Mouse (Mus musculus) cerebellum, adult 11 months (tissue): ENCODE results near the gene Olfr1008.
"Not testable (repeated sequence)": the region's sequence is repeated elsewhere in the genome, so short reads cannot be mapped to it uniquely, and the experiment has no call there.

Source experiments
- DNase-seq: peaks from one replicate; pipeline ENCODE4 v3.0.0; 2022

Gene Olfr1008

GRCm38 (mm10) chr2:85689131-85689530, at the start of gene Olfr1008:
Gene Olfr1008 (plus strand): TSS chr2:85689431.
- no peak for DNase-seq

- DNase-seq: no peak
Observed at GRCm38 (mm10) chr2:85650604-85651003, 38.6 kb upstream of the Olfr1008 start, which contains the start of gene Olfr1002. Gene Olfr1002 (minus strand): TSS chr2:85650704.

GRCm38 (mm10) chr2:85664355-85664754, 24.9 kb upstream of the Olfr1008 start, which contains the start of gene Olfr154:
Gene Olfr154 (minus strand): TSS chr2:85664455.
- DNase-seq: not testable (repeated sequence)

- no peak for DNase-seq
Observed at GRCm38 (mm10) chr2:85678667-85679066, 10.6 kb upstream of the Olfr1008 start, which contains the start of gene Olfr1006. Gene Olfr1006 (minus strand): TSS chr2:85678767.

DNA sequence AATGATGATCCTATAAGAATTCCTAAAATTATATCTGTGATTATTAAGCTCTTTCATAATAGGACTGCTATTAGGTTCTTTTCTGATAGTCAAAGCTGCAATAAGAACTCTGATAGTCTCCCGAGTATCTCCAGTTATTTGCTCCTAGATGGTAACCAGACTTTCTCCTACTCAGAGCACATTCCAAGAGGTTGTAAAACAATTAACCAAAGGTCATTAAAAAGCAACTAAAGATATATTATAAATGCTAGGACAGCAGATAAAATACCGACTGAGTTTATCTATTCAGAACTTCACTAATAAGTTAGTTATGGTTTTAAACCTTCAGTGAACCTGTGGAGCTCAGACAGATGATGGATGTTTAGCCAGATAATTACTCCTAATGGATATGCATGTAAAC, 21.4 kb downstream of the Olfr1008 start:
- DNase-seq: not testable (repeated sequence)

GRCm38 (mm10) chr2:85711159-85711558, 21.9 kb downstream of the Olfr1008 start:
- no peak for DNase-seq

DNA sequence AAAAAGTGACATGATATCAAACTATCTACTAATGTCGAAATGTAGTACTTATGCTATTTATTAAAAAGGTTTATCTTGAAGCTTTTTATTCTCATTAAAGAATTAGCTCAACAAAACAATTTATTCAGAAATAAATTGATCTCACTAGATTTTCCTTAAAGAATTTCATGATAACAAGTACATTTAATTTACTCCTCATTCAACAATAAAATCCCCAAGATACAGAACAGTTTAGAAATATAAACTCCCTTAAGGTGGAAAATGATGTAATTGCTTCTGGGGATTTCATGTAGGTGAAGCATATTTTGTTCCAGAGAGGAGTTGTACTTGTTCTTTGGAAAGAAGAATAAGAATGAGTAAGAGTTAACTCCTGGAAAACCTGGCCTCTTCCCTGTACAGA, 25.9 kb downstream of the Olfr1008 start, which contains the start of gene Olfr1009:
Gene Olfr1009 (plus strand): TSS at position 301 of the 400 bp plus-strand sequence.
- DNase-seq: no peak

- DNase-seq: no peak
Observed at GRCm38 (mm10) chr2:85725793-85726192, 36.6 kb downstream of the Olfr1008 start.
